Mouse (Mus musculus): ENCODE results near the gene Cdkn2aip. TPM values are rescaled to one million over a fixed set of nuclear protein-coding genes. Genes with fewer than 3 reads are reported as not detected.

Cdkn2aip gene
- total and polyA plus RNA-seq, 3 experiments: 6.5 to 19.2 (median 16.9) TPM

- TF ChIP-seq GATA2 (IDR thresholded peaks at IDR 0.05; ENCODE audit: borderline replicate concordance, low read depth, low read length) (no peak), CTCF (IDR thresholded peaks at IDR 0.05; ENCODE audit: low read depth, low read length) (no peak), TAL1 (conservative IDR thresholded peaks at IDR 0.05; ENCODE audit: low read depth, low read length) (no peak), GATA1 (IDR thresholded peaks at IDR 0.05; ENCODE audit: borderline replicate concordance, low read length) (no peak), POLR2AphosphoS5 (IDR thresholded peaks at IDR 0.05; ENCODE audit: insufficient replicate concordance, low read depth, low read length) (no peak)
- ATAC-seq (ENCODE audit: extremely low read depth, insufficient number of reproducible peaks, low FRiP score, poor library complexity, severe bottlenecking) (no peak), DNase-seq (ENCODE audit: low spot score) (no peak)
- Histone ChIP-seq H3K9me3 (replicated peaks) (no peaks in the 10 kb centered on the region), H3K36me3 (replicated peaks) (no peaks in the 10 kb centered on the region), H3K27me3 (ENCODE audit: insufficient read depth, low read length) (no peaks in the 10 kb centered on the region), H3K4me1 (ENCODE audit: insufficient read depth, low read depth, low read length) (no peaks in the 10 kb centered on the region), H3K4me3 (ENCODE audit: low read depth, low read length) (no peak overlapping the region)
These were observed 28.6 kb upstream of the Cdkn2aip start for GRCm38 (mm10) chr8:47742372-47742771.

GRCm38 (mm10) chr8:47737120-47737519 lies 23.4 kb upstream of the Cdkn2aip start:
- Histone ChIP-seq H3K4me1 (ENCODE audit: insufficient read depth, low read depth, low read length) (no peaks in the 10 kb centered on the region), H3K4me3 (ENCODE audit: low read depth, low read length) (no peak overlapping the region), H3K36me3 (replicated peaks) (no peaks in the 10 kb centered on the region), H3K27me3 (ENCODE audit: insufficient read depth, low read length) (no peaks in the 10 kb centered on the region), H3K9me3 (replicated peaks) (no peaks in the 10 kb centered on the region)
- TF ChIP-seq GATA1 (IDR thresholded peaks at IDR 0.05; ENCODE audit: borderline replicate concordance, low read length) (no peak), POLR2AphosphoS5 (IDR thresholded peaks at IDR 0.05; ENCODE audit: insufficient replicate concordance, low read depth, low read length) (no peak), CTCF (IDR thresholded peaks at IDR 0.05; ENCODE audit: low read depth, low read length) (no peak), GATA2 (IDR thresholded peaks at IDR 0.05; ENCODE audit: borderline replicate concordance, low read depth, low read length) (no peak), TAL1 (conservative IDR thresholded peaks at IDR 0.05; ENCODE audit: low read depth, low read length) (no peak)
- ATAC-seq (ENCODE audit: extremely low read depth, insufficient number of reproducible peaks, low FRiP score, poor library complexity, severe bottlenecking) (no peak), DNase-seq (ENCODE audit: low spot score) (no peak)

DNA sequence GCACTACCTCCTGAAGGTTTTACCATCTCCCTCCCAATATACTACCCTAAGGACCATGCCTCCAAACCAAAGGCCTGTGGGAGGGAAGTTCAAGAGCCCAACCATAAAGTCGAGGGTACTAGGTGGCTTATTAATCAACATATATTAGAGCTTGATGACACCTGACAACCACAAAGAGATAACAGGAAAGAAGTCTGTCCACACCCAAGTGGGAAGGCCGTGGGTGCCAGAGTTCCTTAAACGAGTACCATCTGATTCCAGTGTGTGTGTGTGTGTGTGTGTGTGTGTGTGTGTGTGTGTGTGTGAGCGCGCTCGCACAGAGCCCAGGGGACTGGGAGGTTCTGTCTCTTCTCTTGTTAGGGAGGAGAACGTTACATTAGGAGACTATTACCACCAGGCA lies 15.6 kb upstream of the Cdkn2aip start:
- no peak for TF ChIP-seq POLR2AphosphoS5 (IDR thresholded peaks at IDR 0.05; ENCODE audit: insufficient replicate concordance, low read depth, low read length)
- no peak for TF ChIP-seq TAL1 (conservative IDR thresholded peaks at IDR 0.05; ENCODE audit: low read depth, low read length)
- TF ChIP-seq GATA2 (IDR thresholded peaks at IDR 0.05; ENCODE audit: borderline replicate concordance, low read depth, low read length): no peak
- TF ChIP-seq CTCF (IDR thresholded peaks at IDR 0.05; ENCODE audit: low read depth, low read length): no peak
- no peak for TF ChIP-seq GATA1 (IDR thresholded peaks at IDR 0.05; ENCODE audit: borderline replicate concordance, low read length)
- no peak for ATAC-seq (ENCODE audit: extremely low read depth, insufficient number of reproducible peaks, low FRiP score, poor library complexity, severe bottlenecking)
- peaks cover 4% of the 10 kb centered on the region; the same call in 1 of the 2 replicates for H3K27me3 ChIP-seq (ENCODE audit: insufficient read depth, low read length)
- H3K9me3 ChIP-seq (replicated peaks): no peaks in the 10 kb centered on the region
- H3K36me3 ChIP-seq (replicated peaks): no peaks in the 10 kb centered on the region
- H3K4me1 ChIP-seq (ENCODE audit: insufficient read depth, low read depth, low read length): no peaks in the 10 kb centered on the region
- DNase-seq (ENCODE audit: low spot score): no peak
- H3K4me3 ChIP-seq (ENCODE audit: low read depth, low read length): no peak overlapping the region

DNA sequence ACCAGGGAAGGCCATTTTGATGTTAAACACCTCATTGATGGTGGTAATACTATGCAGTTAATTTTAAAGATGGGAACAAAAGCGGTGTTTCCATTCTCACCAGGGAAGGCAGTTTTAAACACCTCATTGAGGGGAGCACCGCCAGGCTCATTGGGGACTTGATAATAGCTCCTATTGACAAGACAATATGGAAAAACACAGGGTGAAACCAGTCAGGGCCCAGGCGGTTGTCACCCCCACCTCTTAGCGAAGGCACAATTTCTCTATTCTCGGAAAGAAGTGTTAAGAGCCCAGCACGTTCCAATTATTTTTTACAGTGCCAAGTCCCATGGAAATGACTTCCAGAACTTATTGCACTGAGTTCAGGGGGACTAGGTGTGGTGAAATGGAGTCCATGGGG lies 13.2 kb upstream of the Cdkn2aip start:
- TF ChIP-seq TAL1 (conservative IDR thresholded peaks at IDR 0.05; ENCODE audit: low read depth, low read length): no peak
- TF ChIP-seq GATA1 (IDR thresholded peaks at IDR 0.05; ENCODE audit: borderline replicate concordance, low read length): no peak
- no peak for TF ChIP-seq POLR2AphosphoS5 (IDR thresholded peaks at IDR 0.05; ENCODE audit: insufficient replicate concordance, low read depth, low read length)
- no peak for TF ChIP-seq GATA2 (IDR thresholded peaks at IDR 0.05; ENCODE audit: borderline replicate concordance, low read depth, low read length)
- DNase-seq (ENCODE audit: low spot score) (no peak), ATAC-seq (ENCODE audit: extremely low read depth, insufficient number of reproducible peaks, low FRiP score, poor library complexity, severe bottlenecking) (no peak)
- no peak overlapping the region for H3K4me3 ChIP-seq (ENCODE audit: low read depth, low read length)
- H3K36me3 ChIP-seq (replicated peaks): no peaks in the 10 kb centered on the region
- no peaks in the 10 kb centered on the region for H3K4me1 ChIP-seq (ENCODE audit: insufficient read depth, low read depth, low read length)
- H3K27me3 ChIP-seq (ENCODE audit: insufficient read depth, low read length): peaks cover 4% of the 10 kb centered on the region; the same call in 1 of the 2 replicates
- H3K9me3 ChIP-seq (replicated peaks): no peaks in the 10 kb centered on the region

GRCm38 (mm10) chr8:47721609-47722008 lies 7.9 kb upstream of the Cdkn2aip start:
- DNase-seq (ENCODE audit: low spot score) (no peak), ATAC-seq (ENCODE audit: extremely low read depth, insufficient number of reproducible peaks, low FRiP score, poor library complexity, severe bottlenecking) (no peak)
- no peak overlapping the region for H3K4me3 ChIP-seq (ENCODE audit: low read depth, low read length)
- no peaks in the 10 kb centered on the region for H3K36me3 ChIP-seq (replicated peaks)
- no peaks in the 10 kb centered on the region for H3K9me3 ChIP-seq (replicated peaks)
- H3K4me1 ChIP-seq (ENCODE audit: insufficient read depth, low read depth, low read length): peaks cover 2% of the 10 kb centered on the region; the same call in 1 of the 2 replicates
- peaks cover 5% of the 10 kb centered on the region for H3K27me3 ChIP-seq (ENCODE audit: insufficient read depth, low read length)
- TF ChIP-seq CTCF (IDR thresholded peaks at IDR 0.05; ENCODE audit: low read depth, low read length): no peak
- no peak for TF ChIP-seq TAL1 (conservative IDR thresholded peaks at IDR 0.05; ENCODE audit: low read depth, low read length)
- no peak for TF ChIP-seq GATA2 (IDR thresholded peaks at IDR 0.05; ENCODE audit: borderline replicate concordance, low read depth, low read length)
- TF ChIP-seq GATA1 (IDR thresholded peaks at IDR 0.05; ENCODE audit: borderline replicate concordance, low read length): no peak
- no peak for TF ChIP-seq POLR2AphosphoS5 (IDR thresholded peaks at IDR 0.05; ENCODE audit: insufficient replicate concordance, low read depth, low read length)

- Histone ChIP-seq H3K36me3 (replicated peaks) (no peaks in the 10 kb centered on the region), H3K4me3 (ENCODE audit: low read depth, low read length) (no peak overlapping the region), H3K4me1 (ENCODE audit: insufficient read depth, low read depth, low read length) (peaks cover 11% of the 10 kb centered on the region), H3K27me3 (ENCODE audit: insufficient read depth, low read length) (peaks cover 5% of the 10 kb centered on the region), H3K9me3 (replicated peaks) (no peaks in the 10 kb centered on the region)
- ATAC-seq (ENCODE audit: extremely low read depth, insufficient number of reproducible peaks, low FRiP score, poor library complexity, severe bottlenecking): no peak
- TF ChIP-seq CTCF (IDR thresholded peaks at IDR 0.05; ENCODE audit: low read depth, low read length) (no peak), GATA2 (IDR thresholded peaks at IDR 0.05; ENCODE audit: borderline replicate concordance, low read depth, low read length) (no peak), GATA1 (IDR thresholded peaks at IDR 0.05; ENCODE audit: borderline replicate concordance, low read length) (no peak)
- DNase-seq (ENCODE audit: low spot score): no peak
These were observed 4.9 kb upstream of the Cdkn2aip start for GRCm38 (mm10) chr8:47718641-47719040.

Measured in G1E (cell line).